Mouse (Mus musculus) cortical plate, adult 2 months (tissue): ENCODE data around the gene Vmn1r143. TPM values are rescaled to one million over a fixed set of nuclear protein-coding genes. Genes with fewer than 3 reads are reported as not detected.
"Not testable (repeated sequence)": the region's sequence is repeated elsewhere in the genome, so short reads cannot be mapped to it uniquely, and the experiment has no call there.

ENCODE experiments used
- H3K27ac ChIP-seq: fragments of 200-500 bp; 2 replicates; pipeline ENCODE4 v1.5.1; 2012; ENCODE audit warnings: low read length, control low read depth, inconsistent platforms; ENCODE audit not compliant: insufficient read depth
- H3K4me1 ChIP-seq: fragments of 200-500 bp; 2 replicates; pipeline ENCODE4 v1.6.1; 2011; ENCODE audit warnings: low read length; ENCODE audit not compliant: control insufficient read depth, insufficient read depth
- H3K4me3 ChIP-seq: fragments of 200-500 bp; 2 replicates; pipeline ENCODE4 v1.5.1; 2011; ENCODE audit warnings: mild to moderate bottlenecking, low read length, control low read depth; ENCODE audit not compliant: insufficient read depth
- polyA plus RNA-seq: library from polyadenylated mRNA; depleted of rRNA; stranded (reverse); fragments of >200 nt; gene quantifications from 2 replicates; pipeline ENCODE4 v1.2.3, GENCODE M21; 2012; rRNA removed

Vmn1r143 gene
- polyA plus RNA-seq: not detected in 2 replicates

- H3K27ac ChIP-seq, H3K4me1 ChIP-seq: not testable (repeated sequence)
Measured at GRCm38 (mm10) chr7:22189077-22189476, at the start of gene Vmn1r143. Vmn1r143 (plus strand) TSS chr7:22189377.

GRCm38 (mm10) chr7:22163935-22164334, 25.2 kb upstream of the Vmn1r143 start, which contains the start of gene Vmn1r142:
Vmn1r142 (minus strand) TSS chr7:22164035.
- not testable (repeated sequence) for H3K27ac ChIP-seq, H3K4me1 ChIP-seq, H3K4me3 ChIP-seq

More at GRCm38 (mm10) chr7:22189077-22189476, at the start of gene Vmn1r143:
- not testable (repeated sequence) for H3K4me3 ChIP-seq

- not testable (repeated sequence) for H3K27ac ChIP-seq, H3K4me1 ChIP-seq, H3K4me3 ChIP-seq
Measured at GRCm38 (mm10) chr7:22201164-22201563, 12.0 kb downstream of the Vmn1r143 start, which contains the start of gene Gm8653. Gm8653 (minus strand) TSS chr7:22201264.

GRCm38 (mm10) chr7:22229384-22229783, 40.2 kb downstream of the Vmn1r143 start, which contains the start of gene Gm8453:
Gm8453 (minus strand) TSS chr7:22229484.
- H3K27ac ChIP-seq, H3K4me1 ChIP-seq, H3K4me3 ChIP-seq: not testable (repeated sequence)

Other genes starting within 250 kb of the Vmn1r143 start
- not detected in 2 replicates for gene Vmn1r137, start 194.8 kb upstream of the Vmn1r143 start, polyA plus RNA-seq
- not detected in 2 replicates for gene Vmn1r138, start 160.5 kb upstream of the Vmn1r143 start, polyA plus RNA-seq
- not detected in 2 replicates for gene Gm6176, start 133.1 kb upstream of the Vmn1r143 start, polyA plus RNA-seq
- gene Vmn1r139, start 120.3 kb upstream of the Vmn1r143 start, polyA plus RNA-seq: not detected in 2 replicates
- not detected in 2 replicates for gene Gm16451, start 71.1 kb upstream of the Vmn1r143 start, polyA plus RNA-seq
- not detected in 2 replicates for gene Gm10666, start 54.6 kb upstream of the Vmn1r143 start, polyA plus RNA-seq
- gene Vmn1r142, start 25.3 kb upstream of the Vmn1r143 start, polyA plus RNA-seq: not detected in 2 replicates
- gene Gm8653, start 11.9 kb downstream of the Vmn1r143 start, polyA plus RNA-seq: not detected in 2 replicates
- not detected in 2 replicates for gene Gm8453, start 40.1 kb downstream of the Vmn1r143 start, polyA plus RNA-seq
- not detected in 2 replicates for gene Gm4187, start 140.3 kb downstream of the Vmn1r143 start, polyA plus RNA-seq
- gene Gm8660, start 181.7 kb downstream of the Vmn1r143 start, polyA plus RNA-seq: not detected in 2 replicates
- not detected in 2 replicates for gene Vmn1r148, start 224.2 kb downstream of the Vmn1r143 start, polyA plus RNA-seq
- not detected in 2 replicates for gene Vmn1r149, start 248.9 kb downstream of the Vmn1r143 start, polyA plus RNA-seq